Mouse (Mus musculus): ENCODE measurements at regions not wholly inside any gene's neighbourhood (a gene's known extent, or its start where the extent isn't known, plus 50 kb on each side); places are given as distances from the start of the nearest gene placed in this dataset.

- Histone ChIP-seq H3K9me3 (ENCODE audit: control insufficient read depth, low read length) (no peaks in the 10 kb centered on the region), H3K27me3 (ENCODE audit: control insufficient read depth, insufficient read depth, low read length) (no peaks in the 10 kb centered on the region), H3K36me3 (ENCODE audit: control insufficient read depth, insufficient read depth, low read length) (no peaks in the 10 kb centered on the region), H3K9ac (ENCODE audit: low read length) (no peak overlapping the region), H3K4me3 (ENCODE audit: low read depth, low read length) (no peak overlapping the region), H3K27ac (ENCODE audit: low read depth, low read length) (no peak overlapping the region), H3K4me1 (replicated peaks; ENCODE audit: control insufficient read depth, insufficient read depth, low read length) (0 out of 2 replicates have a peak, but pooled peaks cover 3% of the 10 kb centered on the region), H3K4me2 (ENCODE audit: low read depth, low read length, severe bottlenecking) (no peak overlapping the region)
- ATAC-seq (replicated peaks; ENCODE audit: low FRiP score) (no peak), DNase-seq (ENCODE audit: low spot score) (no peak)
- 50% methylated on average over 6 of the region's 6 CpGs for WGBS
Measured at GRCm38 (mm10) chr11:22633961-22634360, 122.1 kb downstream of the Tmem17 start.

- Histone ChIP-seq H3K4me2 (ENCODE audit: low read depth, low read length, severe bottlenecking) (no peak overlapping the region), H3K4me1 (replicated peaks; ENCODE audit: control insufficient read depth, insufficient read depth, low read length) (0 out of 2 replicates have a peak, but pooled peaks cover 3% of the 10 kb centered on the region), H3K4me3 (ENCODE audit: low read depth, low read length) (no peak overlapping the region), H3K27ac (ENCODE audit: low read depth, low read length) (no peak overlapping the region), H3K36me3 (ENCODE audit: control insufficient read depth, insufficient read depth, low read length) (no peaks in the 10 kb centered on the region), H3K27me3 (ENCODE audit: control insufficient read depth, insufficient read depth, low read length) (no peaks in the 10 kb centered on the region), H3K9me3 (ENCODE audit: control insufficient read depth, low read length) (no peaks in the 10 kb centered on the region), H3K9ac (ENCODE audit: low read length) (no peak overlapping the region)
- no peak for DNase-seq (ENCODE audit: low spot score)
- no peak for ATAC-seq (replicated peaks; ENCODE audit: low FRiP score)
- 50% methylated on average over 2 of the region's 2 CpGs for WGBS
Measured at GRCm38 (mm10) chr11:22635021-22635420, 123.1 kb downstream of the Tmem17 start.

GRCm38 (mm10) chr11:22636321-22636720 lies 124.4 kb downstream of the Tmem17 start:
- H3K4me2 ChIP-seq (ENCODE audit: low read depth, low read length, severe bottlenecking): no peak overlapping the region
- H3K4me3 ChIP-seq (ENCODE audit: low read depth, low read length): no peak overlapping the region
- H3K27me3 ChIP-seq (ENCODE audit: control insufficient read depth, insufficient read depth, low read length): no peaks in the 10 kb centered on the region
- H3K36me3 ChIP-seq (ENCODE audit: control insufficient read depth, insufficient read depth, low read length): no peaks in the 10 kb centered on the region
- WGBS: 88% methylated on average over 7 of the region's 7 CpGs
- no peak overlapping the region for H3K27ac ChIP-seq (ENCODE audit: low read depth, low read length)
- no peak for DNase-seq (ENCODE audit: low spot score)
- no peak overlapping the region for H3K9ac ChIP-seq (ENCODE audit: low read length)
- 0 out of 2 replicates have a peak, but pooled peaks cover 3% of the 10 kb centered on the region for H3K4me1 ChIP-seq (replicated peaks; ENCODE audit: control insufficient read depth, insufficient read depth, low read length)
- no peaks in the 10 kb centered on the region for H3K9me3 ChIP-seq (ENCODE audit: control insufficient read depth, low read length)
- ATAC-seq (replicated peaks; ENCODE audit: low FRiP score): no peak

GRCm38 (mm10) chr11:22636761-22637557 lies 125.1 kb downstream of the Tmem17 start:
- Histone ChIP-seq H3K4me2 (ENCODE audit: low read depth, low read length, severe bottlenecking) (no peak overlapping the region), H3K4me1 (replicated peaks; ENCODE audit: control insufficient read depth, insufficient read depth, low read length) (no peaks in the 10 kb centered on the region), H3K36me3 (ENCODE audit: control insufficient read depth, insufficient read depth, low read length) (no peaks in the 10 kb centered on the region), H3K4me3 (ENCODE audit: low read depth, low read length) (no peak overlapping the region), H3K27me3 (ENCODE audit: control insufficient read depth, insufficient read depth, low read length) (no peaks in the 10 kb centered on the region), H3K9ac (ENCODE audit: low read length) (no peak overlapping the region), H3K27ac (ENCODE audit: low read depth, low read length) (no peak overlapping the region), H3K9me3 (ENCODE audit: control insufficient read depth, low read length) (no peaks in the 10 kb centered on the region)
- DNase-seq (ENCODE audit: low spot score) (no peak), ATAC-seq (replicated peaks; ENCODE audit: low FRiP score) (no peak)
- 86% methylated on average over 9 of the region's 9 CpGs for WGBS

GRCm38 (mm10) chr11:22638171-22638570 lies 126.3 kb downstream of the Tmem17 start:
- Histone ChIP-seq H3K4me2 (ENCODE audit: low read depth, low read length, severe bottlenecking) (no peak overlapping the region), H3K27ac (ENCODE audit: low read depth, low read length) (no peak overlapping the region), H3K4me1 (replicated peaks; ENCODE audit: control insufficient read depth, insufficient read depth, low read length) (no peaks in the 10 kb centered on the region), H3K9ac (ENCODE audit: low read length) (no peak overlapping the region), H3K36me3 (ENCODE audit: control insufficient read depth, insufficient read depth, low read length) (no peaks in the 10 kb centered on the region), H3K4me3 (ENCODE audit: low read depth, low read length) (no peak overlapping the region), H3K9me3 (ENCODE audit: control insufficient read depth, low read length) (no peaks in the 10 kb centered on the region), H3K27me3 (ENCODE audit: control insufficient read depth, insufficient read depth, low read length) (no peaks in the 10 kb centered on the region)
- 85% methylated on average over 6 of the region's 6 CpGs for WGBS
- ATAC-seq (replicated peaks; ENCODE audit: low FRiP score): no peak
- DNase-seq (ENCODE audit: low spot score): no peak

GRCm38 (mm10) chr11:22638700-22639099 lies 126.8 kb downstream of the Tmem17 start:
- Histone ChIP-seq H3K4me1 (replicated peaks; ENCODE audit: control insufficient read depth, insufficient read depth, low read length) (no peaks in the 10 kb centered on the region), H3K36me3 (ENCODE audit: control insufficient read depth, insufficient read depth, low read length) (no peaks in the 10 kb centered on the region), H3K4me3 (ENCODE audit: low read depth, low read length) (no peak overlapping the region), H3K4me2 (ENCODE audit: low read depth, low read length, severe bottlenecking) (no peak overlapping the region), H3K27ac (ENCODE audit: low read depth, low read length) (no peak overlapping the region), H3K27me3 (ENCODE audit: control insufficient read depth, insufficient read depth, low read length) (no peaks in the 10 kb centered on the region), H3K9ac (ENCODE audit: low read length) (no peak overlapping the region), H3K9me3 (ENCODE audit: control insufficient read depth, low read length) (no peaks in the 10 kb centered on the region)
- ATAC-seq (replicated peaks; ENCODE audit: low FRiP score): no peak
- 76% methylated on average over 2 of the region's 2 CpGs for WGBS
- no peak for DNase-seq (ENCODE audit: low spot score)

GRCm38 (mm10) chr11:22640371-22640990 lies 128.6 kb downstream of the Tmem17 start:
- H3K4me2 ChIP-seq (ENCODE audit: low read depth, low read length, severe bottlenecking): no peak overlapping the region
- 71% methylated on average over 3 of the region's 3 CpGs for WGBS
- H3K27ac ChIP-seq (ENCODE audit: low read depth, low read length): no peak overlapping the region
- ATAC-seq (replicated peaks; ENCODE audit: low FRiP score): no peak
- no peaks in the 10 kb centered on the region for H3K4me1 ChIP-seq (replicated peaks; ENCODE audit: control insufficient read depth, insufficient read depth, low read length)
- no peaks in the 10 kb centered on the region for H3K9me3 ChIP-seq (ENCODE audit: control insufficient read depth, low read length)
- DNase-seq (ENCODE audit: low spot score): no peak
- no peaks in the 10 kb centered on the region for H3K27me3 ChIP-seq (ENCODE audit: control insufficient read depth, insufficient read depth, low read length)
- H3K36me3 ChIP-seq (ENCODE audit: control insufficient read depth, insufficient read depth, low read length): no peaks in the 10 kb centered on the region
- H3K4me3 ChIP-seq (ENCODE audit: low read depth, low read length): no peak overlapping the region
- no peak overlapping the region for H3K9ac ChIP-seq (ENCODE audit: low read length)

GRCm38 (mm10) chr11:22641450-22641849 lies 129.6 kb downstream of the Tmem17 start:
- no peaks in the 10 kb centered on the region for H3K9me3 ChIP-seq (ENCODE audit: control insufficient read depth, low read length)
- no peak overlapping the region for H3K4me2 ChIP-seq (ENCODE audit: low read depth, low read length, severe bottlenecking)
- DNase-seq (ENCODE audit: low spot score) (no peak), ATAC-seq (replicated peaks; ENCODE audit: low FRiP score) (no peak)
- no peak overlapping the region for H3K9ac ChIP-seq (ENCODE audit: low read length)
- no peaks in the 10 kb centered on the region for H3K36me3 ChIP-seq (ENCODE audit: control insufficient read depth, insufficient read depth, low read length)
- H3K27ac ChIP-seq (ENCODE audit: low read depth, low read length): no peak overlapping the region
- no peaks in the 10 kb centered on the region for H3K27me3 ChIP-seq (ENCODE audit: control insufficient read depth, insufficient read depth, low read length)
- H3K4me1 ChIP-seq (replicated peaks; ENCODE audit: control insufficient read depth, insufficient read depth, low read length): no peaks in the 10 kb centered on the region
- WGBS: 95% methylated on average over 1 of the region's 1 CpGs
- no peak overlapping the region for H3K4me3 ChIP-seq (ENCODE audit: low read depth, low read length)

All from forebrain, embryonic 11.5 days (tissue).